Mouse (Mus musculus) thymus, adult 2 months (tissue): ENCODE results near the gene Idh1. TPM values are rescaled to one million over a fixed set of nuclear protein-coding genes. Genes with fewer than 3 reads are reported as not detected.

Experiments
- DNase-seq: peaks from one replicate; pipeline ENCODE4 v3.0.0; 2021
- H3K27ac ChIP-seq: fragments of 200-500 bp; 2 replicates; pipeline ENCODE4 v1.5.1; 2012; ENCODE audit warnings: low read length, control low read depth; ENCODE audit not compliant: control insufficient read depth, insufficient read depth
- H3K27me3 ChIP-seq: fragments of 200-500 bp; 2 replicates; pipeline ENCODE4 v1.6.1; 2012; ENCODE audit warnings: mild to moderate bottlenecking, low read length, moderate library complexity, mixed read lengths; ENCODE audit not compliant: control insufficient read depth, insufficient read depth
- H3K36me3 ChIP-seq: fragments of 200-500 bp; 2 replicates; pipeline ENCODE4 v1.6.1; 2012; ENCODE audit warnings: mild to moderate bottlenecking, low read length, moderate library complexity; ENCODE audit not compliant: control insufficient read depth, insufficient read depth
- H3K4me1 ChIP-seq: fragments of 200-500 bp; replicated peaks from 2 replicates; pipeline ENCODE4 v1.6.1; 2012; ENCODE audit warnings: low read length; ENCODE audit not compliant: control insufficient read depth, insufficient read depth
- H3K4me3 ChIP-seq: fragments of 200-500 bp; 2 replicates; pipeline ENCODE4 v1.5.1; 2012; ENCODE audit warnings: mild to moderate bottlenecking, low read length, control low read depth, moderate library complexity; ENCODE audit not compliant: control insufficient read depth, insufficient read depth
- CTCF ChIP-seq: fragments of 200-500 bp; IDR thresholded peaks from 2 replicates; pipeline ENCODE4 v1.5.1; 2012; ENCODE audit warnings: mild to moderate bottlenecking, control low read depth, low read length, moderate library complexity, borderline replicate concordance; ENCODE audit not compliant: control insufficient read depth, poor library complexity, insufficient read depth; ENCODE audit errors: extremely low read depth
- POLR2A ChIP-seq: fragments of 200-500 bp; IDR thresholded peaks from 2 replicates; pipeline ENCODE4 v1.6.1; 2012; ENCODE audit warnings: mild to moderate bottlenecking, low read length, control low read depth, moderate library complexity; ENCODE audit not compliant: control insufficient read depth, poor library complexity, insufficient read depth; ENCODE audit errors: extremely low read depth
- WGBS: fragments of 180-500 bp; shearing (Covaris S2); methylation state at CpG from one replicate; pipeline ENCODE4 v1.1.7; 2018; 5-methylcytosine and 5-hydroxymethylcytosine counted together
- polyA plus RNA-seq: library from polyadenylated mRNA; depleted of rRNA; stranded (reverse); fragments of >200 nt; gene quantifications from 2 replicates; pipeline ENCODE4 v1.2.3, GENCODE M21; 2012

Idh1 gene
- polyA plus RNA-seq, 1 experiment: 14.4 TPM

GRCm38 (mm10) chr1:65147326-65147725 lies 39.0 kb downstream of the Idh1 start:
- TF ChIP-seq CTCF (no peak), POLR2A (no peak)
- WGBS: 91% methylated on average over 5 of the region's 5 CpGs

GRCm38 (mm10) chr1:65146601-65147000 lies 39.7 kb downstream of the Idh1 start:
- Histone ChIP-seq H3K27ac (no peak overlapping the region), H3K4me3 (no peak overlapping the region), H3K4me1 (no peaks in the 10 kb centered on the region), H3K27me3 (no peaks in the 10 kb centered on the region), H3K36me3 (no peaks in the 10 kb centered on the region)
- no peak for DNase-seq
- 37% methylated on average over 2 of the region's 2 CpGs for WGBS
- TF ChIP-seq POLR2A: no peak
- no peak for TF ChIP-seq CTCF

More at GRCm38 (mm10) chr1:65147326-65147725, 39.0 kb downstream of the Idh1 start:
- Histone ChIP-seq H3K27me3 (no peaks in the 10 kb centered on the region), H3K4me1 (no peaks in the 10 kb centered on the region), H3K27ac (no peak overlapping the region), H3K36me3 (no peaks in the 10 kb centered on the region), H3K4me3 (no peak overlapping the region)
- no peak for DNase-seq

GRCm38 (mm10) chr1:65144783-65145182 lies 41.5 kb downstream of the Idh1 start:
- no peaks in the 10 kb centered on the region for H3K36me3 ChIP-seq
- H3K27me3 ChIP-seq: no peaks in the 10 kb centered on the region
- DNase-seq: no peak
- no peak overlapping the region for H3K27ac ChIP-seq
- no peak overlapping the region for H3K4me3 ChIP-seq
- no peaks in the 10 kb centered on the region for H3K4me1 ChIP-seq
- WGBS: 91% methylated on average over 2 of the region's 2 CpGs
- TF ChIP-seq POLR2A (no peak), CTCF (no peak)

- H3K27ac ChIP-seq: no peak overlapping the region
- H3K4me3 ChIP-seq: no peak overlapping the region
- H3K36me3 ChIP-seq: no peaks in the 10 kb centered on the region
- WGBS: 90% methylated on average over 6 of the region's 6 CpGs
- no peaks in the 10 kb centered on the region for H3K27me3 ChIP-seq
- DNase-seq: no peak
- no peaks in the 10 kb centered on the region for H3K4me1 ChIP-seq
- TF ChIP-seq CTCF (no peak), POLR2A (no peak)
Observed at GRCm38 (mm10) chr1:65137560-65137959, 48.7 kb downstream of the Idh1 start.

- no peak for TF ChIP-seq POLR2A
- TF ChIP-seq CTCF: no peak
- Histone ChIP-seq H3K4me1 (no peaks in the 10 kb centered on the region), H3K27ac (no peak overlapping the region), H3K36me3 (no peaks in the 10 kb centered on the region), H3K4me3 (no peak overlapping the region), H3K27me3 (no peaks in the 10 kb centered on the region)
- DNase-seq: no peak
- WGBS: 100% methylated on average over 1 of the region's 1 CpGs
Observed at GRCm38 (mm10) chr1:65132833-65133232, 53.5 kb downstream of the Idh1 start.

- H3K4me1 ChIP-seq: no peaks in the 10 kb centered on the region
- WGBS: 93% methylated on average over 1 of the region's 1 CpGs
- no peak overlapping the region for H3K27ac ChIP-seq
- H3K27me3 ChIP-seq: no peaks in the 10 kb centered on the region
- H3K36me3 ChIP-seq: no peaks in the 10 kb centered on the region
- DNase-seq: no peak
- H3K4me3 ChIP-seq: no peak overlapping the region
- TF ChIP-seq POLR2A (no peak), CTCF (no peak)
Observed at GRCm38 (mm10) chr1:65131671-65132070, 54.6 kb downstream of the Idh1 start.

- H3K27ac ChIP-seq: no peak overlapping the region
- no peak for TF ChIP-seq CTCF
- TF ChIP-seq POLR2A: no peak
- WGBS: 73% methylated on average over 3 of the region's 3 CpGs
- no peaks in the 10 kb centered on the region for H3K4me1 ChIP-seq
- no peak for DNase-seq
- H3K27me3 ChIP-seq: no peaks in the 10 kb centered on the region
- H3K4me3 ChIP-seq: no peak overlapping the region
- no peaks in the 10 kb centered on the region for H3K36me3 ChIP-seq
Observed at GRCm38 (mm10) chr1:65130226-65130625, 56.1 kb downstream of the Idh1 start.
